Mouse (Mus musculus): ENCODE data around the gene Plcb4.

The Plcb4 gene

GRCm38 (mm10) chr2:135658486-135659390 is at the start of gene Plcb4:
TSS of gene Plcb4 (plus strand) at chr2:135659011.
- peak; percentile 90 to 96 for DNase-seq (ENCODE audit: inconsistent age in 2 of 2, low spot score in 1 of 2)

- no peak for DNase-seq (ENCODE audit: inconsistent age in 2 of 2, low spot score in 1 of 2)
Measured at GRCm38 (mm10) chr2:135614651-135615261, 44.1 kb upstream of the Plcb4 start.

GRCm38 (mm10) chr2:135616090-135616489 is 42.7 kb upstream of the Plcb4 start:
- DNase-seq (ENCODE audit: inconsistent age in 2 of 2, low spot score in 1 of 2) = peak in 1 of 2 experiments; percentile 28

GRCm38 (mm10) chr2:135618551-135618950 is 40.3 kb upstream of the Plcb4 start:
- DNase-seq (ENCODE audit: inconsistent age in 2 of 2, low spot score in 1 of 2) = no peak

- peak in 1 of 2 experiments; percentile 40 for DNase-seq (ENCODE audit: inconsistent age in 2 of 2, low spot score in 1 of 2)
Measured at GRCm38 (mm10) chr2:135619956-135620355, 38.9 kb upstream of the Plcb4 start.

- DNase-seq (ENCODE audit: inconsistent age in 2 of 2, low spot score in 1 of 2) = no peak
Measured at GRCm38 (mm10) chr2:135627821-135628220, 31.0 kb upstream of the Plcb4 start.

GRCm38 (mm10) chr2:135637227-135637626 is 21.6 kb upstream of the Plcb4 start:
- DNase-seq (ENCODE audit: inconsistent age in 2 of 2, low spot score in 1 of 2) = no peak

GRCm38 (mm10) chr2:135641002-135641401 is 17.8 kb upstream of the Plcb4 start:
- DNase-seq (ENCODE audit: inconsistent age in 2 of 2, low spot score in 1 of 2) = no peak

GRCm38 (mm10) chr2:135641636-135642035 is 17.2 kb upstream of the Plcb4 start:
- no peak for DNase-seq (ENCODE audit: inconsistent age in 2 of 2, low spot score in 1 of 2)

- DNase-seq (ENCODE audit: inconsistent age in 2 of 2, low spot score in 1 of 2) = no peak
Measured at GRCm38 (mm10) chr2:135646226-135646625, 12.6 kb upstream of the Plcb4 start.

GRCm38 (mm10) chr2:135646654-135647053 is 12.2 kb upstream of the Plcb4 start:
- DNase-seq (ENCODE audit: inconsistent age in 2 of 2, low spot score in 1 of 2) = no peak

GRCm38 (mm10) chr2:135647985-135648384 is 10.8 kb upstream of the Plcb4 start:
- DNase-seq (ENCODE audit: inconsistent age in 2 of 2, low spot score in 1 of 2) = no peak

GRCm38 (mm10) chr2:135650885-135651284 is 7.9 kb upstream of the Plcb4 start:
- no peak for DNase-seq (ENCODE audit: inconsistent age in 2 of 2, low spot score in 1 of 2)

GRCm38 (mm10) chr2:135652040-135652439 is 6.8 kb upstream of the Plcb4 start:
- DNase-seq (ENCODE audit: inconsistent age in 2 of 2, low spot score in 1 of 2) = no peak

- DNase-seq (ENCODE audit: inconsistent age in 2 of 2, low spot score in 1 of 2) = no peak
Measured at GRCm38 (mm10) chr2:135652451-135652850, 6.4 kb upstream of the Plcb4 start.

- DNase-seq (ENCODE audit: inconsistent age in 2 of 2, low spot score in 1 of 2) = no peak
Measured at GRCm38 (mm10) chr2:135655948-135656347, 2.9 kb upstream of the Plcb4 start.

- DNase-seq (ENCODE audit: inconsistent age in 2 of 2, low spot score in 1 of 2) = no peak
Measured at GRCm38 (mm10) chr2:135656586-135656985, 2.2 kb upstream of the Plcb4 start.

GRCm38 (mm10) chr2:135659391-135660180 is 775 bp downstream of the Plcb4 start:
- peak; percentile 72 to 86 for DNase-seq (ENCODE audit: inconsistent age in 2 of 2, low spot score in 1 of 2)

GRCm38 (mm10) chr2:135660816-135661215 is 2.0 kb downstream of the Plcb4 start:
- DNase-seq (ENCODE audit: inconsistent age in 2 of 2, low spot score in 1 of 2) = no peak

- no peak for DNase-seq (ENCODE audit: inconsistent age in 2 of 2, low spot score in 1 of 2)
Measured at GRCm38 (mm10) chr2:135663785-135664184, 5.0 kb downstream of the Plcb4 start.

GRCm38 (mm10) chr2:135667496-135667895 is 8.7 kb downstream of the Plcb4 start:
- DNase-seq (ENCODE audit: inconsistent age in 2 of 2, low spot score in 1 of 2) = no peak
